Comparison of ENCODE assay signal across 7 mouse cellular contexts in the genomic region with DNA sequence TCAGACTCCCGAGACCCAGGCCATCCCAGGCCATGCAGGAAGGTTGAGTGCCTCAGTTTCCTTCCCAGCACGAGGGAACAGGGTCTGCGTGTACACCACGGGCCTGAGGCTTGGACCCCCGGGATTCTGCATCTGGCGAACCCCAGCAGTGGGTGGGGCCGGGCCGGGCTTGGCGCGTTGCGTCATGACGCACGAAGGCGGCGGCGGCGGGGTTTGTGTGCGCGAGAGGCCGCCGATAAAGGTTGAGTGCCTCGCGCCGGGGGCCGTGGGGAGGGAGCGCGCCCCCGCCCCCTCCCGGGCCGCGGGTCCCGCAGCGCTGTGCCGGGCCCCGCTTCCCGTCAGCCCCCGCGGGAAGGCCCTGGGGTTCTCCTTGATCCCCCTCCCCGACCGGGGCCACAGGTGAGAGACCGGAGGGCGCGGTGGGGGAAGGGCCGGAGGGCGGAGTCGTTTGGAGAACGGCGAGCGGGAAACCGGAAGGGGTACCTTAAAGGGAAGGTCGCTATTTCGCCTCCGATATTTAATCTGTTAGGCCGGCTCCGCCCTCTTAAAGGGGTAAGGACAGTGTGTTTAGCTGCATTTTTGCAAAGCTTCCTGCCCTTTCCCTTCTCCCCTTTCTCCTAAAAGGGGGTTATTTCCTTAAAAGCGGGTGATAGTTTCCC. TPM values are rescaled to one million over a fixed set of nuclear protein-coding genes. Genes with fewer than 3 reads are reported as not detected.
A peak's percentile ranks its signal among the peaks of the same experiment; 100 is the strongest.
DNase-seq lines count a peak whose midpoint lies in the region; ATAC-seq lines count a peak whose summit lies in the region.

Gene Zfp628, plus strand, starts transcription at position 211 of the 659 bp plus-strand sequence.

- peaks cover 18% of the 10 kb centered on the region for H3K36me3 ChIP-seq in intestine, embryonic 15.5 days
- peaks cover 31% of the 10 kb centered on the region for H3K36me3 ChIP-seq in midbrain, embryonic 10.5 days

- intact Hi-C loops in gastrocnemius, postnatal 36 days (cut with DNase I) = loop anchor here (10.0 kb wide), 1 partner anchor 50 kb away; no protein-coding TSS in a partner anchor
- intact Hi-C loops in left cerebral cortex, postnatal 25 days (cut with DNase I) = no loop called here

- DNase-seq in adrenal gland, adult 2 months = peak; percentile 96
- DNase-seq in embryo, embryonic 11.5 days (ENCODE audit: low read depth, low spot score) = peak; percentile 90
- DNase-seq in gastrocnemius, postnatal 36 days = peak; percentile 88 to 96
- DNase-seq in left cerebral cortex, postnatal 25 days (ENCODE audit: low spot score in 2 of 2) = peak; percentile 95 to 98
- DNase-seq in midbrain, embryonic 10.5 days (ENCODE audit: low spot score) = peak; percentile 93
- peak; percentile 96 for DNase-seq in right cerebral cortex, postnatal 4 days

- peaks cover 13% of the 10 kb centered on the region for H3K4me1 ChIP-seq in intestine, embryonic 15.5 days (replicated peaks)
- peaks cover 36% of the 10 kb centered on the region for H3K4me1 ChIP-seq in midbrain, embryonic 10.5 days

- peak within 1 kb of the TSS; percentile 77 for H3K9ac ChIP-seq in intestine, embryonic 15.5 days

- peak; percentile 94 for ATAC-seq in intestine, embryonic 15.5 days

- H3K27ac ChIP-seq in intestine, embryonic 15.5 days = peak within 1 kb of the TSS; percentile 94
- H3K27ac ChIP-seq in midbrain, embryonic 10.5 days (replicated peaks) = peak within 1 kb of the TSS; percentile 99

- 0% methylated on average over 53 of the region's 56 CpGs for WGBS in intestine, embryonic 15.5 days
- under 1% methylated on average over 52 of the region's 56 CpGs for WGBS in midbrain, embryonic 10.5 days

- no peaks in the 10 kb centered on the region for H3K9me3 ChIP-seq in intestine, embryonic 15.5 days
- no peaks in the 10 kb centered on the region for H3K9me3 ChIP-seq in midbrain, embryonic 10.5 days (replicated peaks)

- peak within 1 kb of the TSS; percentile 64 for H3K4me2 ChIP-seq in intestine, embryonic 15.5 days (replicated peaks)

- no peaks in the 10 kb centered on the region for H3K27me3 ChIP-seq in intestine, embryonic 15.5 days (replicated peaks)
- no peaks in the 10 kb centered on the region for H3K27me3 ChIP-seq in midbrain, embryonic 10.5 days (ENCODE audit: low read depth, poor library complexity, severe bottlenecking)

- H3K4me3 ChIP-seq in intestine, embryonic 15.5 days (replicated peaks) = peak within 1 kb of the TSS; percentile 61
- peak within 1 kb of the TSS; percentile 83 for H3K4me3 ChIP-seq in midbrain, embryonic 10.5 days

RNA-seq across cellular contexts. Expression of gene Zfp628, which starts in this region (rescaled TPM):
- total RNA-seq in adrenal gland, adult 2 months (2021) = 10 to 100 TPM; 15.1 to 19.2 TPM
- polyA plus RNA-seq in adrenal gland, adult 2 months (2012; rRNA removed) = 35.6 and 41.3 TPM in 2 replicates
- 1 to 10 TPM; 8.9 TPM for total RNA-seq in gastrocnemius, postnatal 36 days (2021)
- 2.9 and 3.4 TPM in 2 replicates for polyA plus RNA-seq in intestine, embryonic 15.5 days (2015; fragmentation: Nextera tagmentation; extraction: Ambion mirVana)
- 10 to 100 TPM; 14.3 to 14.6 TPM for total RNA-seq in left cerebral cortex, postnatal 25 days (2021)
- 4.3 and 4.7 TPM in 2 replicates for polyA plus RNA-seq in midbrain, embryonic 10.5 days (2016; fragmentation: Nextera tagmentation; extraction: Ambion mirVana)

Comparison
In these comparisons a context has a peak if more than half of its experiments do, and no peak if none do; other contexts are left out.
1. Peak in every context shown above with its lines: DNase-seq, ATAC-seq, H3K4me3 ChIP-seq and H3K27ac ChIP-seq.